Mouse (Mus musculus) ZHBTc4 (cell line): ENCODE measurements around the gene Paqr4.
"Not testable (repeated sequence)": the region's sequence is repeated elsewhere in the genome, so short reads cannot be mapped to it uniquely, and the experiment has no call there.

Experiments
- DNase-seq: peaks from one replicate; pipeline ENCODE4 v3.0.0-alpha.2; 2011; ENCODE audit warnings: low read depth, low spot score

Paqr4 gene

GRCm38 (mm10) chr17:23740598-23741021 is at the start of gene Paqr4:
TSS of gene Paqr4 (minus strand) at chr17:23740867.
- no peak for DNase-seq

DNA sequence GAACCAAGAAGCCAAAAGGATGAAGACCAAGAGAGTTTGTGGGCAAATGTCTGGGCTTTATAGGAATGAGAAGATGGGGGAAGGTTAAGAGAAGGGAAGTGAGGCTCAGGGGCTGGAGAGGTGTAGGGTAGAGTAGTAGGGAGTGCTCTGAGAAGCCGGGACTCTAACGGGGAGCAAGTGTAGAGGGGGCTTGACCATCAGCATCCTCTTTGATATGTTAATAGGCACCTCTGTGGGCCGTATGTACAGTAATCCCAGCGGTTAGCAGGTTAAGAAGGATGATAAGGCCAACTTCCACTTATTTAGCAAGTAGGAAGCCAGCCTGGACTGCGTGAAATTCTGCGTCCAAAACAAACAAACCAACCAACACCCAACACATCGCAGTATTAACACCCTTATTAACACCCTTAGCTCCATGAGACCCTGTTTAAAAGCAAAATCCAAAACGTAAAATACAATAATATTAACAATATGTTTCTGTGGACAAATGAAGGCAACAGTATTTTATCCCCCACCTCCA is 49.1 kb upstream of the Paqr4 start:
- DNase-seq: peak; percentile 82

- no peak for DNase-seq
Observed at GRCm38 (mm10) chr17:23788973-23789372, 48.3 kb upstream of the Paqr4 start.

DNA sequence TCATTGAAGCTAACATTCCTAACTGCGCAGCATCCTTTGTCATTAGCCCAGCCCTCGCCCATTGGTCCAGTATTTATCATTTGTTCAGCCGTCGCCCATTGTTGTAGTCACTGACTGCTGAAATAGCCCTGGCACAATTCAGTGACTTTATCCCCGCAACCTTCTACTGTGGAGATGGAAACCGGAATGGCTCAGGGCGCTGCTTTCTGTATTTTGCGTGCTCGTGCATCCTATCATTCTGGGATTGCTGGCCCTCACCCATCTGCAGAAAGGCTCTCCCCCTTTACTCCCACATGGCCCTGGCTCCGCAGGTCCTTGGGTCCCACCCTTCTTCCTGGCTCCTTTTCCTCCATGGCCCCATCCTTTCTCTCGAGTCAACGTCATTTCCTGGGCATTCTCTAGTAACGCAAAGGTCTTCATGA is 45.9 kb upstream of the Paqr4 start:
- DNase-seq: no peak

- DNase-seq: peak; percentile 79
Observed at GRCm38 (mm10) chr17:23785561-23786471, 45.1 kb upstream of the Paqr4 start, which contains the start of gene Flywch2. TSS of gene Flywch2 (minus strand) at chr17:23786081.

GRCm38 (mm10) chr17:23783352-23783751 is 42.7 kb upstream of the Paqr4 start:
- no peak for DNase-seq

GRCm38 (mm10) chr17:23778447-23778846 is 37.8 kb upstream of the Paqr4 start:
- DNase-seq: no peak

DNA sequence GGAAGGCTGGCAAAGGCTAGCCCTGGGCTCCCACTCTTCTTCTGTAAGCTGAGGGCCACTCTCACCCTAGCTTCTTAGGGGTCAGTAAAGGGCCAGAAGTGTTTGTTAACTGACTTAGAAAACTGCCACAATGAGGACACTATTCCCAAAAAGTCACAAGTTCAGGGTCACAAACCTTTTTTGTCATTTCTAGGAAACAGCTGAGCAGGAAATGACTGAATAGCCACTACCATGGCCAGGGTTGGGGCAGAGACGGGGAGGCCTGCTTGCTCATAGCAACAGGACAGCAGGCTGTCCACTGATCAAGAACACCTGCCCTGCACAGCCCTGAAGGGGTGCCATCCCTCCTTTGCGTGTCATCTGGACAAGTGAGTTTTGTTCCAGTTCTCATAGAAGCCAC is 36.5 kb upstream of the Paqr4 start:
- DNase-seq: no peak

DNA sequence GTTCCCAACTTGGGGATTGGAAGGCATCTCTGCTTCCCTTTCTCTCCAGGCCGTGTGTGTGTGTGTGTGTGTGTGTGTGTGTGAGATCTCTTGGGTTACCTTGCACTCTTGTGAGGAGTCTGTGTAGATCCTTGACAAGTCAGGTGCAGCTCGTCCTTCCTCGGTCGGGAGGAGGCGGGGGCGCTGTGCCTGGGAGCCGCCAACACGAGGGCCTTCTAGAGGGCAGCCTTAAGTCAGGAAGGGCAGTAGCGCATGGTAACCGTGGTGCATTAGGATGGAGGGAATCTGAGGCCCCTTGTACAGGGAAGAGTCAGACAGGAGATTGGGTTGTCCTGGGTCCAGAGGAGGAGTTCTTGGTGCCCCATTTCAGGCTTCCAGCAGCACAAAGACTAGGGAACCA is 35.5 kb upstream of the Paqr4 start:
- DNase-seq: no peak

- DNase-seq: peak; percentile 88
Observed at GRCm38 (mm10) chr17:23774090-23774489, 33.4 kb upstream of the Paqr4 start.

DNA sequence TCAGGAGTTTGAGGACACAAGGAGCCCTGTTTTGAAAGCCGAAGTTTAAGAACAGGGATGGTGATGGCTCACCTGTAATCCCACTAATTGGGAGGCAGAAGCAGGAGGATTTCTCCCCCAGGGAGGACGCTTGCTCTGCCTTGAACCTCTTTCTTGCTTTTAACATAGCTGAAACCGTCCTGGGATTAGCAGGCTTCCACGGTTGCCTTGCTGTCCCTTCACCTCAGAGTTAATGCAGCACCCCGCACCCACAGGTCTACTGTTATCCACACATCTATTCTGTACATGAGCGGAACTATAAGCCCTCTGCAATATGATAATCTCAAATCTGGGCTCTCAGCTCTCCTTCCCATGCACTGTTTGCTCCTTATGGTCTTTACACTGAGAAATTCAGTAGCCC is 33.0 kb upstream of the Paqr4 start:
- no peak for DNase-seq

DNA sequence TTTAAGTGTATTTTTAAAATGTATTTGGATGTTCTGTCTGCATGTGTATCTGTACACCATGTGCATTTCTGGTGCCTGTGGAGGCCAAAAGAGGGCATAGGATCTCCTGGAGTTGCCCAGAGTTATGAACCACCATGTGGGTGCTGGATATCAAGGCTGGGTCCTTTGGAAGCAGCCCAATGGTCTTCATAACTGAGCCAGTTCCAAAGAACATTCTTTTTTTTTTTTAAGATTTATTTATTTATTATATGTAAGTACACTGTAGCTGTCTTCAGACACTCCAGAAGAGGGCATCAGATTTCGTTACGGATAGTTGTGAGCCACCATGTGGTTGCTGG is 31.5 kb upstream of the Paqr4 start:
- not testable (repeated sequence) for DNase-seq

DNA sequence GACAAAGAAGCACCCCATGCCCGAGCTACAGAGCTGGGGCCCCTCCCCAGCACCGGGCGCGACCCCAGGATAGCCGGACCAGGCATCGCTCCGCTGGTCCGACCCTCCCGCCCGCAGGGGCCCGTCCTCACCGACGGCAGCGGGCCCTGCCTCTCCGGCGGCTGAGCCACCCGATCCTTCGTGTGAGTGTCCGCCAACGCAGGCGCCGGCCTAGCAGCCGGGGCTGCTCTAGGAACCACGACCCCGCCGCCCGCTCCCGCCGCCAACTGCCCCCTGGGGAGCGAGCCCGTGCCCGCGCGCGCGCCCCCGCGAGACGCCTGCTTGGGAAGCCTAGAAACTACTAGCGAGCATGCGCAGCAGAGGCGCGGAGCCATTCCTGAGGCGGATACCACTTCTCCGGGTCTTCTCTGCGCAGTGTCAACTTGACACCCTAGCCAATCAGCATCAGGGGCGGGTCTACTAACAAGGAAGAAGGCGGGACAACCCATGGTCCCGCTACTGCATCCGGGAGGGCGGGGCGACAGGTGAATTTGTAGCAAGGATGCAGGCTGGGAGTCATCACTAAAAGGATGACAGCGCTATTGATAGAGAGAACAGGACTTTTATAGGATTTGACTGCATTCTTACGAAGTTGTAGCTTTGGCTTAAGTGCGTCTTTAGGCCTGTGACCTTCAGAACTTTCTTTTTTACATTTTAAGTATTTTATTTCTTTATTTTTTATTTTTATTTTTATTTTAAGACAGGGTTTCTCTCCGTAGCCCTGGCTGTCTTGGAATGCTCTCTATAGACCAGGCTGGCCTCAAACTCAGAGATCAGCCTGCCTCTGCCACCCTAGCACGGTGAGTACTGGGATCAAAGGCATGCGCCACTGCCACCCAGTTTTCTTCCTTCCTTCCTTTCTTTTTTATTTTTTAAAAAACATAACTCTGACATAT is 30.9 kb upstream of the Paqr4 start, which contains the start of gene Flywch1:
Gene Flywch1 (minus strand): TSS at position 319 of the 935 bp plus-strand sequence.
- peak; percentile 99 for DNase-seq

- no peak for DNase-seq
Observed at GRCm38 (mm10) chr17:23770896-23771283, 30.2 kb upstream of the Paqr4 start.

DNA sequence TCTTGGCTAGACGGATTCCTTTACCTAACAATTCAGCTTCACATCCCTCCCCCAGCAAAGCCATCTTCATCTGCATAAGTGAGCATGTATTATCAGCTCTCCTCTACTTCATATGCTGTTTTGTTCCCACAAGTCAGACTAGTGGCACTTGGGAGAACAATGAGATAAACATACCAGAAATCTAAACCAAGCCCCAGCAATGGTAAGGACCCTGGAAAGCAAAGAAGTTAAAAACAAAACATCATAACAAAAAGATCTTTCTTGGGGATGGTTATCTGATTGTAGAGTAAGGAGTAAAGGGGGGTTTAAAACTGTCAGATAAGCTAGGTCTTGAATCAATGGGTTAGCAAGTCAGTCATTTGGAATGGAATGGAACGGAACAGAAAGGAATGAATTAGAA is 29.8 kb upstream of the Paqr4 start:
- no peak for DNase-seq

GRCm38 (mm10) chr17:23762976-23763375 is 22.3 kb upstream of the Paqr4 start:
- DNase-seq: no peak

DNA sequence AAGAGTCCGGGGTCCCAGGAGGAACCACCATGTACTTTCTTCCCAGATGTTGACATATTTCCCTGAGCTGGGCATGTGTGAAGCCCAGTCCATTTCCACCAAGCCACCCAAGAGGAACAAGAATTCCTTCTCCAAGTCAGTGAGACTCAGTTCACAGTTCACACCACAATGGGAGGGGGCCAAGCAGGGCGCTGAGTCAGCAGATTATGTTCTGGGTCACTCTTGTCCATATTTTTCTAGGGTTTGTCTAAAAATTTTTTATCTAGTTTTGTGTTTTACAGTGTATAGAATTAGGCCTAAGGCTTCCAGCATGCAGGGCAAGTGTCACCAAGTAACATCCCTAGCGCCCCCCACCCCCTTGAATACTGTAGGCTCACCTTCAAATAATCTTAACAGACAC is 20.5 kb upstream of the Paqr4 start:
- DNase-seq: no peak

GRCm38 (mm10) chr17:23760231-23760630 is 19.6 kb upstream of the Paqr4 start:
- peak; percentile 62 for DNase-seq

- DNase-seq: peak; percentile 81
Observed at GRCm38 (mm10) chr17:23758801-23759200, 18.1 kb upstream of the Paqr4 start.

DNA sequence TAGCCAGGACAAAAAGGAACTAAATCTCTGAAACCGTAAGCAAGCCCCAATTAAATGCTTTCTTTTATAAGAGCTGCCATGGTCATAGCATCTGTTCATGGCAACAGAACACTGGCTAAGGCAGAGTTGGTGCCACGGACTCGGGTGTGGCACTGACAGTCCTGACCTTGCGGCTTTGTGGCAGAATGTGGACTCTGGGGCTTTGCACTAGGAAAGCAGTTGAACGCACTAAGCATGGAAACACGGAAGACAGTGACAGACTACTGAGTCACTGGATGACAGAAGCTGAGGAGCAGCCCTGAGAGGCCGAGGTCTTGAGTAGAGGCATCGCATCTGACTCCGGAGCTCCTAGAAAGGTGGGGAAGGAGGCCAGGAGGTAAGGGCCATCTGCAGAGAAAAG is 16.9 kb upstream of the Paqr4 start:
- DNase-seq: no peak

GRCm38 (mm10) chr17:23755689-23756088 is 15.0 kb upstream of the Paqr4 start:
- no peak for DNase-seq
